Mouse (Mus musculus): Measurements from ENCODE around the gene CK137956. TPM values are rescaled to one million over a fixed set of nuclear protein-coding genes. Genes with fewer than 3 reads are reported as not detected.

The CK137956 gene
- polyA plus RNA-seq, 1 experiment: not detected

- Histone ChIP-seq H3K4me3 (ENCODE audit: low read depth, low read length) (no peak overlapping the region), H3K27me3 (ENCODE audit: control insufficient read depth, insufficient read depth, low read length, poor library complexity, severe bottlenecking) (no peaks in the 10 kb centered on the region), H3K27ac (ENCODE audit: insufficient read depth, low read length) (no peak overlapping the region), H3K9ac (ENCODE audit: low read depth, poor library complexity, severe bottlenecking) (no peak overlapping the region), H3K36me3 (ENCODE audit: control insufficient read depth, insufficient read depth, low read length, poor library complexity, severe bottlenecking) (no peaks in the 10 kb centered on the region), H3K9me3 (replicated peaks; ENCODE audit: control insufficient read depth, insufficient read depth, low read length, poor library complexity, severe bottlenecking) (no peaks in the 10 kb centered on the region), H3K4me1 (ENCODE audit: control insufficient read depth, insufficient read depth, low read length) (no peaks in the 10 kb centered on the region)
- TF ChIP-seq POLR2A (IDR thresholded peaks at IDR 0.05; ENCODE audit: insufficient read depth, low read length) (no peak), EP300 (IDR thresholded peaks at IDR 0.05; ENCODE audit: insufficient read depth, low read depth, low read length) (no peak), CTCF (IDR thresholded peaks at IDR 0.05; ENCODE audit: low read depth, low read length) (no peak)
These were observed 17.6 kb downstream of the CK137956 start for GRCm38 (mm10) chr4:127953006-127953710.

GRCm38 (mm10) chr4:127947696-127948095 lies 23.1 kb downstream of the CK137956 start:
- no peak overlapping the region for H3K4me3 ChIP-seq (ENCODE audit: low read depth, low read length)
- TF ChIP-seq POLR2A (IDR thresholded peaks at IDR 0.05; ENCODE audit: insufficient read depth, low read length) (no peak), EP300 (IDR thresholded peaks at IDR 0.05; ENCODE audit: insufficient read depth, low read depth, low read length) (no peak), CTCF (IDR thresholded peaks at IDR 0.05; ENCODE audit: low read depth, low read length) (no peak)
- H3K9ac ChIP-seq (ENCODE audit: low read depth, poor library complexity, severe bottlenecking): no peak overlapping the region
- no peaks in the 10 kb centered on the region for H3K4me1 ChIP-seq (ENCODE audit: control insufficient read depth, insufficient read depth, low read length)
- H3K9me3 ChIP-seq (replicated peaks; ENCODE audit: control insufficient read depth, insufficient read depth, low read length, poor library complexity, severe bottlenecking): no peaks in the 10 kb centered on the region
- no peaks in the 10 kb centered on the region for H3K36me3 ChIP-seq (ENCODE audit: control insufficient read depth, insufficient read depth, low read length, poor library complexity, severe bottlenecking)
- no peaks in the 10 kb centered on the region; the same call in 1 of the 2 replicates for H3K27me3 ChIP-seq (ENCODE audit: control insufficient read depth, insufficient read depth, low read length, poor library complexity, severe bottlenecking)
- no peak overlapping the region for H3K27ac ChIP-seq (ENCODE audit: insufficient read depth, low read length)

- Histone ChIP-seq H3K27me3 (ENCODE audit: control insufficient read depth, insufficient read depth, low read length, poor library complexity, severe bottlenecking) (no peaks in the 10 kb centered on the region), H3K4me1 (ENCODE audit: control insufficient read depth, insufficient read depth, low read length) (no peaks in the 10 kb centered on the region), H3K27ac (ENCODE audit: insufficient read depth, low read length) (no peak overlapping the region), H3K9me3 (replicated peaks; ENCODE audit: control insufficient read depth, insufficient read depth, low read length, poor library complexity, severe bottlenecking) (no peaks in the 10 kb centered on the region), H3K9ac (ENCODE audit: low read depth, poor library complexity, severe bottlenecking) (no peak overlapping the region), H3K36me3 (ENCODE audit: control insufficient read depth, insufficient read depth, low read length, poor library complexity, severe bottlenecking) (no peaks in the 10 kb centered on the region), H3K4me3 (ENCODE audit: low read depth, low read length) (no peak overlapping the region)
- TF ChIP-seq POLR2A (IDR thresholded peaks at IDR 0.05; ENCODE audit: insufficient read depth, low read length) (no peak), CTCF (IDR thresholded peaks at IDR 0.05; ENCODE audit: low read depth, low read length) (no peak), EP300 (IDR thresholded peaks at IDR 0.05; ENCODE audit: insufficient read depth, low read depth, low read length) (no peak)
These were observed 33.3 kb downstream of the CK137956 start for GRCm38 (mm10) chr4:127937474-127937873.

- H3K9ac ChIP-seq (ENCODE audit: low read depth, poor library complexity, severe bottlenecking): no peak overlapping the region
- no peaks in the 10 kb centered on the region for H3K36me3 ChIP-seq (ENCODE audit: control insufficient read depth, insufficient read depth, low read length, poor library complexity, severe bottlenecking)
- H3K4me1 ChIP-seq (ENCODE audit: control insufficient read depth, insufficient read depth, low read length): no peaks in the 10 kb centered on the region
- H3K4me3 ChIP-seq (ENCODE audit: low read depth, low read length): no peak overlapping the region
- no peaks in the 10 kb centered on the region for H3K9me3 ChIP-seq (replicated peaks; ENCODE audit: control insufficient read depth, insufficient read depth, low read length, poor library complexity, severe bottlenecking)
- TF ChIP-seq POLR2A (IDR thresholded peaks at IDR 0.05; ENCODE audit: insufficient read depth, low read length): no peak
- peak; percentile 72 for TF ChIP-seq CTCF (IDR thresholded peaks at IDR 0.05; ENCODE audit: low read depth, low read length)
- TF ChIP-seq EP300 (IDR thresholded peaks at IDR 0.05; ENCODE audit: insufficient read depth, low read depth, low read length): no peak
- H3K27ac ChIP-seq (ENCODE audit: insufficient read depth, low read length): no peak overlapping the region
- no peaks in the 10 kb centered on the region for H3K27me3 ChIP-seq (ENCODE audit: control insufficient read depth, insufficient read depth, low read length, poor library complexity, severe bottlenecking)
These were observed 35.4 kb downstream of the CK137956 start for GRCm38 (mm10) chr4:127935369-127935768.

GRCm38 (mm10) chr4:127913551-127913950 lies 57.2 kb downstream of the CK137956 start:
- Histone ChIP-seq H3K9ac (ENCODE audit: low read depth, poor library complexity, severe bottlenecking) (no peak overlapping the region), H3K4me3 (ENCODE audit: low read depth, low read length) (no peak overlapping the region), H3K9me3 (replicated peaks; ENCODE audit: control insufficient read depth, insufficient read depth, low read length, poor library complexity, severe bottlenecking) (no peaks in the 10 kb centered on the region), H3K27ac (ENCODE audit: insufficient read depth, low read length) (no peak overlapping the region), H3K4me1 (ENCODE audit: control insufficient read depth, insufficient read depth, low read length) (peaks cover 2% of the 10 kb centered on the region), H3K36me3 (ENCODE audit: control insufficient read depth, insufficient read depth, low read length, poor library complexity, severe bottlenecking) (no peaks in the 10 kb centered on the region), H3K27me3 (ENCODE audit: control insufficient read depth, insufficient read depth, low read length, poor library complexity, severe bottlenecking) (no peaks in the 10 kb centered on the region)
- TF ChIP-seq CTCF (IDR thresholded peaks at IDR 0.05; ENCODE audit: low read depth, low read length) (no peak), POLR2A (IDR thresholded peaks at IDR 0.05; ENCODE audit: insufficient read depth, low read length) (no peak), EP300 (IDR thresholded peaks at IDR 0.05; ENCODE audit: insufficient read depth, low read depth, low read length) (no peak)

GRCm38 (mm10) chr4:127907151-127907550 lies 63.6 kb downstream of the CK137956 start:
- no peaks in the 10 kb centered on the region for H3K4me1 ChIP-seq (ENCODE audit: control insufficient read depth, insufficient read depth, low read length)
- TF ChIP-seq POLR2A (IDR thresholded peaks at IDR 0.05; ENCODE audit: insufficient read depth, low read length) (no peak), CTCF (IDR thresholded peaks at IDR 0.05; ENCODE audit: low read depth, low read length) (no peak), EP300 (IDR thresholded peaks at IDR 0.05; ENCODE audit: insufficient read depth, low read depth, low read length) (no peak)
- no peaks in the 10 kb centered on the region for H3K27me3 ChIP-seq (ENCODE audit: control insufficient read depth, insufficient read depth, low read length, poor library complexity, severe bottlenecking)
- no peak overlapping the region for H3K27ac ChIP-seq (ENCODE audit: insufficient read depth, low read length)
- H3K9me3 ChIP-seq (replicated peaks; ENCODE audit: control insufficient read depth, insufficient read depth, low read length, poor library complexity, severe bottlenecking): no peaks in the 10 kb centered on the region
- no peak overlapping the region for H3K4me3 ChIP-seq (ENCODE audit: low read depth, low read length)
- no peak overlapping the region for H3K9ac ChIP-seq (ENCODE audit: low read depth, poor library complexity, severe bottlenecking)
- H3K36me3 ChIP-seq (ENCODE audit: control insufficient read depth, insufficient read depth, low read length, poor library complexity, severe bottlenecking): no peaks in the 10 kb centered on the region
